ENCODE assay signal across 20 mouse cellular contexts in genomic region chr2:56459430-56459829, GRCm38 (mm10).
"Had no signal": no experiment of that assay in that cellular context is flagged by ENCODE, and none has a peak within 500 bp of the region (broad histone marks: within the 10 kb centered on the region; RNA-seq: fewer than 3 reads in every experiment).

No protein-coding gene starts in this region.

- H3K27ac ChIP-seq: lung, embryonic 15.5 days; macrophage; midbrain, embryonic 10.5 days; midbrain, embryonic 12.5 days; neural tube, embryonic 13.5 days; neural tube, embryonic 15.5 days; stomach, embryonic 15.5 days; stomach, postnatal 0 days had no signal

- H3K4me1 ChIP-seq: lung, embryonic 15.5 days; stomach, embryonic 15.5 days had no signal

- H3K27me3 ChIP-seq: lung, embryonic 15.5 days; midbrain, embryonic 12.5 days; neural tube, embryonic 13.5 days; neural tube, embryonic 15.5 days; stomach, embryonic 15.5 days had no signal

- H3K36me3 ChIP-seq: lung, embryonic 15.5 days; midbrain, embryonic 10.5 days; midbrain, embryonic 12.5 days; neural tube, embryonic 13.5 days; neural tube, embryonic 15.5 days; stomach, embryonic 15.5 days had no signal

- H3K4me2 ChIP-seq: lung, embryonic 15.5 days; midbrain, embryonic 12.5 days; neural tube, embryonic 13.5 days; neural tube, embryonic 15.5 days; stomach, embryonic 15.5 days had no signal

- H3K4me3 ChIP-seq: lung, embryonic 15.5 days; midbrain, embryonic 10.5 days; midbrain, embryonic 12.5 days; myocyte; neural tube, embryonic 13.5 days; neural tube, embryonic 15.5 days; stomach, embryonic 15.5 days had no signal

- H3K9ac ChIP-seq: liver, postnatal 0 days; lung, embryonic 15.5 days; midbrain, embryonic 12.5 days; neural tube, embryonic 13.5 days; neural tube, embryonic 15.5 days; stomach, embryonic 15.5 days had no signal

- DNase-seq: liver, postnatal 0 days; lung, adult 2 months; lung, postnatal 14 days; lung, postnatal 36 days; midbrain, embryonic 14.5 days; right cerebral cortex, postnatal 14 days; thymus, adult 2 months; thymus, postnatal 25 days; thymus, postnatal 4 days had no signal

- H3K9me3 ChIP-seq: lung, embryonic 15.5 days; midbrain, embryonic 10.5 days; midbrain, embryonic 12.5 days; neural tube, embryonic 13.5 days; neural tube, embryonic 15.5 days; stomach, embryonic 15.5 days had no signal

- ATAC-seq: liver, postnatal 0 days; lung, postnatal 0 days; midbrain, embryonic 16.5 days had no signal
